ENCODE assay signal across 31 mouse cellular contexts in genomic region chr15:3408478-3408877, GRCm38 (mm10).
"Had no signal": no experiment of that assay in that cellular context is flagged by ENCODE, and none has a peak within 500 bp of the region (broad histone marks: within the 10 kb centered on the region; RNA-seq: fewer than 3 reads in every experiment).

No protein-coding gene starts in this region.

- H3K36me3 ChIP-seq: limb, embryonic 10.5 days; limb, embryonic 12.5 days; limb, embryonic 13.5 days; limb, embryonic 15.5 days; liver, embryonic 12.5 days; liver, embryonic 13.5 days; liver, embryonic 15.5 days; lung, embryonic 15.5 days; midbrain, embryonic 10.5 days; midbrain, embryonic 12.5 days; midbrain, embryonic 13.5 days; midbrain, embryonic 15.5 days; neural tube, embryonic 12.5 days had no signal

- H3K4me2 ChIP-seq: limb, embryonic 12.5 days; limb, embryonic 13.5 days; limb, embryonic 15.5 days; liver, embryonic 11.5 days; liver, embryonic 12.5 days; liver, embryonic 13.5 days; liver, embryonic 15.5 days; lung, embryonic 14.5 days; lung, embryonic 15.5 days; midbrain, embryonic 11.5 days; midbrain, embryonic 12.5 days; midbrain, embryonic 13.5 days; midbrain, embryonic 15.5 days; neural tube, embryonic 12.5 days had no signal

- H3K27me3 ChIP-seq: limb, embryonic 12.5 days; limb, embryonic 13.5 days; limb, embryonic 15.5 days; liver, embryonic 12.5 days; liver, embryonic 13.5 days; liver, embryonic 15.5 days; lung, embryonic 15.5 days; megakaryocyte, embryonic 14.5 days; midbrain, embryonic 12.5 days; midbrain, embryonic 13.5 days; midbrain, embryonic 15.5 days; neural tube, embryonic 12.5 days had no signal

- H3K9me3 ChIP-seq: limb, embryonic 10.5 days; limb, embryonic 12.5 days; limb, embryonic 13.5 days; limb, embryonic 15.5 days; liver, embryonic 12.5 days; liver, embryonic 13.5 days; liver, embryonic 15.5 days; lung, embryonic 15.5 days; midbrain, embryonic 10.5 days; midbrain, embryonic 12.5 days; midbrain, embryonic 13.5 days; midbrain, embryonic 15.5 days; neural tube, embryonic 12.5 days had no signal

- H3K4me1 ChIP-seq: limb, embryonic 10.5 days; limb, embryonic 12.5 days; limb, embryonic 13.5 days; limb, embryonic 15.5 days; liver, embryonic 12.5 days; liver, embryonic 13.5 days; liver, embryonic 15.5 days; lung, embryonic 15.5 days; megakaryocyte, embryonic 14.5 days; midbrain, embryonic 12.5 days; midbrain, embryonic 13.5 days; midbrain, embryonic 15.5 days; neural tube, embryonic 12.5 days had no signal

- H3K9ac ChIP-seq: limb, embryonic 12.5 days; limb, embryonic 13.5 days; limb, embryonic 15.5 days; liver, embryonic 12.5 days; liver, embryonic 13.5 days; liver, embryonic 14.5 days; liver, embryonic 15.5 days; liver, postnatal 0 days; lung, embryonic 14.5 days; lung, embryonic 15.5 days; midbrain, embryonic 12.5 days; midbrain, embryonic 13.5 days; midbrain, embryonic 15.5 days; neural tube, embryonic 12.5 days had no signal

- ATAC-seq: liver, embryonic 12.5 days; liver, postnatal 0 days; midbrain, embryonic 13.5 days; midbrain, embryonic 15.5 days; midbrain, embryonic 16.5 days had no signal

- H3K4me3 ChIP-seq: left cerebral cortex, adult 2 months; limb, embryonic 10.5 days; limb, embryonic 12.5 days; limb, embryonic 13.5 days; limb, embryonic 15.5 days; liver, embryonic 12.5 days; liver, embryonic 13.5 days; liver, embryonic 15.5 days; lung, embryonic 15.5 days; megakaryocyte, embryonic 14.5 days; midbrain, embryonic 10.5 days; midbrain, embryonic 12.5 days; midbrain, embryonic 13.5 days; midbrain, embryonic 15.5 days; myocyte; neural tube, embryonic 12.5 days had no signal

- DNase-seq: left cerebral cortex, postnatal 4 days; liver; liver, embryonic 13.5 days; liver, postnatal 0 days; lung, adult 18-20 months; lung, adult 2 months; lung, embryonic 14.5 days; lung, postnatal 10 days; lung, postnatal 14 days; lung, postnatal 4 days; midbrain, embryonic 14.5 days had no signal

- H3K27ac ChIP-seq: left cerebral cortex, adult 2 months; limb, embryonic 10.5 days; limb, embryonic 12.5 days; limb, embryonic 13.5 days; limb, embryonic 15.5 days; liver, embryonic 12.5 days; liver, embryonic 13.5 days; liver, embryonic 14.5 days; liver, embryonic 15.5 days; lung, embryonic 15.5 days; macrophage; midbrain, embryonic 10.5 days; midbrain, embryonic 12.5 days; midbrain, embryonic 13.5 days; midbrain, embryonic 15.5 days; neural tube, embryonic 12.5 days had no signal
